Mouse (Mus musculus): ENCODE measurements around the gene Arhgap4.

DNA sequence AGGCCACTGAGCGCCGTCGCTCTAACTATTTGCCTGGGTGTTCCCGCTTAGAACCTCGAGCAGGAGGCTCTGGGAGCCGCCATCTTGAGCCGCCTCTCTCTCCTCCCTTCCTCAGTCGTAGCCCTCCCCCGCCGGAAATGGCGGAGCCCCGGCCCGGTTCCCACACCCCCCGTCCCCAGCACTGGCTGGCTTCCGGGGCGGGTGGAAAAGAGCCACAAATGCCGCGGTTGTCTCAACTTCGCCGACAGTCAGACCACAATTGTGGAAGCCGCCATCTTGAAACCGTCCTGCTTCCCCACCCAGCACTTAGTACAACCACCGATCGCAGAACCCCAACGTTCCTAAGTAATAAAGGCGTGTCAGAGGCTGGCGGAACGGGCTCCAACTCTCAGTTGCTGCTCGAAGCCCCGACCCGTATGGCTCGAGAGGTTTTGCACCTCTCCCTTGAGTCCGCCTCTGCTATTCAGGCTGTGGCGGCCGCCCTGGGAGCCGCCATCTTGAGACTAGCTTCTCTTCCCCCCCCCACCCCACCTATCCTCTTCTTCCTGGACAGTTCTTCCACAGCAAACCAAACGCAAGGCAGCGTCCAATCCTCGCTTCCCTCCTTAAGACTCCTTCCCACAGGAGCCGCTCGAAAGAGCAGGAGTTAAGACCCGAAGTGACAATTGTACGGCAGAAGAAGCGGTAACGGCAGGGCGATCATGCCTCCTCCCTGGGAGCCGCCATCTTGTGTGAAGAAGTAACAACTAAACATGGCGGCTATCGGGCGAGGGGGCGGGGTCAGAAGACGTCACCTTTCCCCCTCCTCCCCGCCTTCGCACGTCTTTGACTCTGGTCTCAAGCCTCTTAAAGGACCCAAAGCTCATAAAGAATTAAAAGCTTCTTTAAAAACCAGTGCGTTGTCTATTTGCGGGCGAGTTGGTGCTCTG lies 44.8 kb upstream of the Arhgap4 start, which contains the start of gene Hcfc1:
- TF ChIP-seq GATA1 (IDR thresholded peaks at IDR 0.05; ENCODE audit: borderline replicate concordance, low read length), result no peak
- no peak for TF ChIP-seq CTCF (IDR thresholded peaks at IDR 0.05; ENCODE audit: low read depth, low read length)
